Mouse (Mus musculus) lung, embryonic 16.5 days (tissue): Measurements from ENCODE around the gene Gcm2. TPM values are rescaled to one million over a fixed set of nuclear protein-coding genes. Genes with fewer than 3 reads are reported as not detected.

Experiments used
- ATAC-seq: fragments of 200-750 bp; cut with Nextera tagmentation; 2 replicates; pipeline ENCODE4 v1.8.0; 2017; ENCODE audit warnings: low read depth, mild to moderate bottlenecking, moderate library complexity
- H3K27ac ChIP-seq: fragments of 300-500 bp; sonication (generic); 2 replicates; pipeline ENCODE4 v1.5.1; 2014; ENCODE audit warnings: mild to moderate bottlenecking, control low read depth, low read length
- H3K27me3 ChIP-seq: fragments of 300-500 bp; sonication (generic); 2 replicates; pipeline ENCODE4 v1.6.1; 2014; ENCODE audit warnings: low read depth, low read length, mixed read lengths; ENCODE audit not compliant: control insufficient read depth, insufficient read depth
- H3K36me3 ChIP-seq: fragments of 300-500 bp; sonication (generic); 2 replicates; pipeline ENCODE4 v1.6.1; 2014; ENCODE audit warnings: low read length; ENCODE audit not compliant: control insufficient read depth, insufficient read depth
- H3K4me1 ChIP-seq: fragments of 300-500 bp; sonication (generic); replicated peaks from 2 replicates; pipeline ENCODE4 v1.6.1; 2014; ENCODE audit warnings: low read length, mixed read lengths; ENCODE audit not compliant: control insufficient read depth, insufficient read depth
- H3K4me2 ChIP-seq: fragments of 300-500 bp; sonication (generic); 2 replicates; pipeline ENCODE4 v1.6.1; 2014; ENCODE audit warnings: low read depth, low read length, control low read depth
- H3K4me3 ChIP-seq: fragments of 300-500 bp; sonication (generic); 2 replicates; pipeline ENCODE4 v1.5.1; 2014; ENCODE audit warnings: mild to moderate bottlenecking, low read length, control low read depth
- H3K9ac ChIP-seq: fragments of 300-500 bp; sonication (generic); 2 replicates; pipeline ENCODE4 v1.6.1; 2014; ENCODE audit warnings: low read length, control low read depth
- H3K9me3 ChIP-seq: fragments of 300-500 bp; sonication (generic); 2 replicates; pipeline ENCODE4 v1.6.1; 2016; ENCODE audit warnings: low read length; ENCODE audit not compliant: control insufficient read depth
- WGBS: fragments of 180-500 bp; shearing (Covaris S2); extraction: QIAGEN DNeasy Blood & Tissue Kit; methylation state at CpG from one replicate; pipeline ENCODE4 v1.1.7; 2014; 5-methylcytosine and 5-hydroxymethylcytosine counted together
- polyA plus RNA-seq: library from polyadenylated mRNA; unstranded; fragments of >200 nt; fragmentation: Nextera tagmentation; extraction: Ambion mirVana; gene quantifications from 2 replicates; pipeline ENCODE4 v1.2.1, GENCODE M21; 2015

The Gcm2 gene
- polyA plus RNA-seq, 1 experiment from 2014 or later: not detected

- H3K9me3 ChIP-seq: no peaks in the 10 kb centered on the region
- H3K27me3 ChIP-seq: no peaks in the 10 kb centered on the region
- no peak for ATAC-seq
- WGBS: 79% methylated on average over 11 of the region's 11 CpGs
- no peak overlapping the region for H3K27ac ChIP-seq
- no peaks in the 10 kb centered on the region for H3K36me3 ChIP-seq
- H3K4me3 ChIP-seq: no peak overlapping the region
- H3K4me1 ChIP-seq: no peaks in the 10 kb centered on the region
- no peak overlapping the region for H3K9ac ChIP-seq
- H3K4me2 ChIP-seq: no peak overlapping the region
Measured at GRCm38 (mm10) chr13:41071617-41072016, 39.2 kb downstream of the Gcm2 start.

- no peak overlapping the region for H3K27ac ChIP-seq
- H3K36me3 ChIP-seq: no peaks in the 10 kb centered on the region
- no peak for ATAC-seq
- 89% methylated on average over 4 of the region's 4 CpGs for WGBS
- no peak overlapping the region for H3K4me3 ChIP-seq
- H3K4me1 ChIP-seq: no peaks in the 10 kb centered on the region
- H3K9me3 ChIP-seq: no peaks in the 10 kb centered on the region
- H3K4me2 ChIP-seq: no peak overlapping the region
- H3K27me3 ChIP-seq: no peaks in the 10 kb centered on the region
- no peak overlapping the region for H3K9ac ChIP-seq
Measured at GRCm38 (mm10) chr13:41067618-41068017, 43.2 kb downstream of the Gcm2 start.

GRCm38 (mm10) chr13:41051965-41052364 is 58.9 kb downstream of the Gcm2 start:
- H3K4me3 ChIP-seq: no peak overlapping the region
- H3K27me3 ChIP-seq: no peaks in the 10 kb centered on the region
- H3K36me3 ChIP-seq: no peaks in the 10 kb centered on the region
- no peaks in the 10 kb centered on the region for H3K9me3 ChIP-seq
- no peak overlapping the region for H3K27ac ChIP-seq
- H3K9ac ChIP-seq: no peak overlapping the region
- no peaks in the 10 kb centered on the region for H3K4me1 ChIP-seq
- ATAC-seq: no peak
- 77% methylated on average over 5 of the region's 5 CpGs for WGBS
- no peak overlapping the region for H3K4me2 ChIP-seq

Other genes with a start within 250 kb of the Gcm2 start
- gene Pak1ip1, start 110.0 kb downstream of the Gcm2 start, polyA plus RNA-seq: 60.6 and 62.2 TPM in 2 replicates
- 204 and 223 TPM in 2 replicates for gene Tmem14c, start 94.7 kb downstream of the Gcm2 start, polyA plus RNA-seq
- gene Mak, start 31.3 kb downstream of the Gcm2 start, polyA plus RNA-seq: 2.4 and 2.5 TPM in 2 replicates
- gene Sycp2l, start 3.3 kb upstream of the Gcm2 start, polyA plus RNA-seq: not detected in 2 replicates
- 3.5 and 3.6 TPM in 2 replicates for gene Elovl2, start 109.4 kb upstream of the Gcm2 start, polyA plus RNA-seq
- gene Smim13, start 138.8 kb upstream of the Gcm2 start, polyA plus RNA-seq: 12.4 and 13.2 TPM in 2 replicates
- gene Gm17364, start 162.9 kb upstream of the Gcm2 start, polyA plus RNA-seq: not detected in 2 replicates